Mouse (Mus musculus) layer of hippocampus, adult 2 months (tissue): Measurements from ENCODE around the gene Vmn2r49. TPM values are rescaled to one million over a fixed set of nuclear protein-coding genes. Genes with fewer than 3 reads are reported as not detected.
"Not testable (repeated sequence)": the region's sequence is repeated elsewhere in the genome, so short reads cannot be mapped to it uniquely, and the experiment has no call there.

Experiments used
- DNase-seq, 2 experiments: peaks; one replicate each; pipeline ENCODE4 v3.0.0; 2022; ENCODE audit warnings: low spot score in 2 of 2
- H3K27ac ChIP-seq: fragments of 200-600 bp; 2 replicates; pipeline ENCODE4 v1.8.1; 2022
- H3K4me3 ChIP-seq: fragments of 200-600 bp; 2 replicates; pipeline ENCODE4 v1.8.1; 2022; ENCODE audit warnings: mild to moderate bottlenecking
- long read RNA-seq, 2 experiments: library from polyadenylated mRNA; stranded (forward); transcript quantifications; one replicate each; pipeline ENCODE4 v2.0.0; 2021; ENCODE audit warnings: borderline mapping rate in 2 of 2
- total RNA-seq, 2 experiments: library from RNA; stranded (reverse); gene quantifications; 2 replicates each; pipeline ENCODE4 v1.2.3; 2021

The Vmn2r49 gene
- total RNA-seq, result not detected
- long read RNA-seq, experiment 1, result 0 reads
- long read RNA-seq, experiment 2, result 0 reads

DNA sequence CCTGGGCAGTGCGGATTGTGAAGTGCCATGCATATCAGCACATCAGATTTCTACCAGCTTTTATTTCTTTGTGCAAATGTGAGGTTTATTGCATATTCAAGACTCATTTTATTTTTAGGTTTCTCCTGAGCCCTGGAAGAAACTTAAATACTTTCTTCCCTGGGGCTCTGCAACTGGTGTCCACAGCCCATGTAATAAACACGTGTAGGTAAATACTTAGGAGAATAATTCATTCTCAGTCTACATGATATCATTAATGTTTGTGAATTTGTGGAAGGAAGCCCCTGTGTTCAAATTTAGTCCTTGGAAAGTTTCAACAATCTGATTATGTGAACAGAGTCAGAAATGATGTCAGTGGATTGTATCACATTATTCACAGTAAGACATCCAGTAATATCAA is at the start of gene Vmn2r49:
Gene Vmn2r49 (minus strand): TSS at position 101 of the 400 bp plus-strand sequence.
- DNase-seq, H3K4me3 ChIP-seq, H3K27ac ChIP-seq: not testable (repeated sequence)

DNA sequence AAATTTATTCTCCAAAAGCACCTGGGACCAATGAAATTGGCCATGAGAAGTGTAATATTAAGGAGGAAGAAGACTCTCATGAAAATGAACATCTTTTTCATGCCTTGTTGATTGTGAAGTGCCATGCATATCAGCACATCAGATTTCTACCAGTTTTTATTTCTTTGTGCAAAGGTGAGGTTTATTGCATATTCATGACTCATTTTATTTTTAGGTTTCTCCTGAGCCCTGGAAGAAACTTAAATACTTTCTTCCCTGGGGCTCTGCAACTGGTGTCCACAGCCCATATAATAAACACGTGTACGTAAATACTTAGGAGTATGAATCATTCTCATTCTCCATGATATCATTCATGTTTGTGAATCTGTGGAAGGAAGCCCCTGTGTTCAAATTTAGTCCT is 38.6 kb downstream of the Vmn2r49 start, which contains the start of gene Vmn2r48:
Gene Vmn2r48 (minus strand): TSS at position 101 of the 400 bp plus-strand sequence.
- not testable (repeated sequence) for H3K4me3 ChIP-seq, H3K27ac ChIP-seq, DNase-seq

Other genes with a start within 250 kb of the Vmn2r49 start
- not detected for gene Vmn2r46, start 221.7 kb downstream of the Vmn2r49 start, total RNA-seq
- gene Vmn2r47, start 150.9 kb downstream of the Vmn2r49 start, total RNA-seq, result not detected
- gene Vmn2r48, start 38.7 kb downstream of the Vmn2r49 start, total RNA-seq, result not detected
- not detected for gene Vmn2r50, start 61.0 kb upstream of the Vmn2r49 start, total RNA-seq
- gene Vmn2r51, start 113.5 kb upstream of the Vmn2r49 start, total RNA-seq, result not detected
- not detected for gene Vmn2r52, start 184.3 kb upstream of the Vmn2r49 start, total RNA-seq